Mouse (Mus musculus) heart, adult 8-10 months (tissue): ENCODE data around the gene Syngr1. TPM values are rescaled to one million over a fixed set of nuclear protein-coding genes. Genes with fewer than 3 reads are reported as not detected.

Experiments used
- DNase-seq: peaks from one replicate; pipeline ENCODE4 v3.0.0; 2022; ENCODE audit warnings: low spot score
- total RNA-seq, 4 experiments: library from RNA; stranded (reverse); gene quantifications; 2 replicates each; pipeline ENCODE4 v1.2.4; 2022

The Syngr1 gene
- total RNA-seq, 4 experiments from 2014 or later: 91.7 to 111 (median 98.9) TPM

- DNase-seq: no peak
Measured at GRCm38 (mm10) chr15:80090155-80090554, 979 bp upstream of the Syngr1 start.

- DNase-seq: no peak
Measured at GRCm38 (mm10) chr15:80090741-80091120, 403 bp upstream of the Syngr1 start.

- DNase-seq: no peak
Measured at GRCm38 (mm10) chr15:80092041-80092441, 907 bp downstream of the Syngr1 start.

- DNase-seq: no peak
Measured at GRCm38 (mm10) chr15:80092599-80092998, 1.5 kb downstream of the Syngr1 start.

GRCm38 (mm10) chr15:80094201-80094600 lies 3.1 kb downstream of the Syngr1 start:
- no peak for DNase-seq

- DNase-seq: no peak
Measured at GRCm38 (mm10) chr15:80095596-80095995, 4.5 kb downstream of the Syngr1 start.

- DNase-seq: no peak
Measured at GRCm38 (mm10) chr15:80096406-80096805, 5.3 kb downstream of the Syngr1 start.

- no peak for DNase-seq
Measured at GRCm38 (mm10) chr15:80096946-80097881, 6.1 kb downstream of the Syngr1 start.

- DNase-seq: no peak
Measured at GRCm38 (mm10) chr15:80097999-80098461, 6.9 kb downstream of the Syngr1 start.

- no peak for DNase-seq
Measured at GRCm38 (mm10) chr15:80098809-80099208, 7.7 kb downstream of the Syngr1 start.

GRCm38 (mm10) chr15:80099477-80099876 lies 8.3 kb downstream of the Syngr1 start:
- DNase-seq: no peak

- no peak for DNase-seq
Measured at GRCm38 (mm10) chr15:80100196-80100595, 9.1 kb downstream of the Syngr1 start.

- DNase-seq: no peak
Measured at GRCm38 (mm10) chr15:80100871-80101270, 9.7 kb downstream of the Syngr1 start.

GRCm38 (mm10) chr15:80101503-80101902 lies 10.4 kb downstream of the Syngr1 start:
- DNase-seq: no peak

GRCm38 (mm10) chr15:80102495-80102894 lies 11.4 kb downstream of the Syngr1 start:
- DNase-seq: no peak

- DNase-seq: no peak
Measured at GRCm38 (mm10) chr15:80105490-80106410, 14.6 kb downstream of the Syngr1 start.

- DNase-seq: no peak
Measured at GRCm38 (mm10) chr15:80107143-80107542, 16.0 kb downstream of the Syngr1 start.

- no peak for DNase-seq
Measured at GRCm38 (mm10) chr15:80107575-80107974, 16.4 kb downstream of the Syngr1 start.

- DNase-seq: no peak
Measured at GRCm38 (mm10) chr15:80111436-80111835, 20.3 kb downstream of the Syngr1 start.

- DNase-seq: no peak
Measured at GRCm38 (mm10) chr15:80112499-80112898, 21.4 kb downstream of the Syngr1 start.

GRCm38 (mm10) chr15:80114414-80114813 lies 23.3 kb downstream of the Syngr1 start:
- DNase-seq: no peak

- no peak for DNase-seq
Measured at GRCm38 (mm10) chr15:80115256-80115655, 24.1 kb downstream of the Syngr1 start.
